Mouse (Mus musculus): ENCODE results near the gene H2-DMb2.

GRCm38 (mm10) chr17:34139416-34139815, 3.7 kb upstream of the H2-DMb2 start:
- no peak for TF ChIP-seq EP300 (IDR thresholded peaks at IDR 0.05; ENCODE audit: low read depth)
- TF ChIP-seq CTCF (IDR thresholded peaks at IDR 0.05; ENCODE audit: low read depth) = no peak

Data from heart, postnatal 0 days (tissue).